Mouse (Mus musculus) cortical plate, adult 2 months (tissue): Measurements from ENCODE around the gene Zc3h18.
A peak's percentile ranks its signal among the peaks of the same experiment; 100 is the strongest.

ENCODE experiments used
- CTCF ChIP-seq: fragments of 200-500 bp; IDR thresholded peaks from 2 replicates; pipeline ENCODE4 v1.5.1; 2011; ENCODE audit warnings: mild to moderate bottlenecking, control low read depth, low read length; ENCODE audit not compliant: insufficient read depth; ENCODE audit errors: extremely low read depth
- POLR2A ChIP-seq: fragments of 200-500 bp; IDR thresholded peaks from 2 replicates; pipeline ENCODE4 v1.6.1; 2011; ENCODE audit warnings: mild to moderate bottlenecking, low read length, control low read depth; ENCODE audit not compliant: insufficient read depth; ENCODE audit errors: extremely low read depth

DNA sequence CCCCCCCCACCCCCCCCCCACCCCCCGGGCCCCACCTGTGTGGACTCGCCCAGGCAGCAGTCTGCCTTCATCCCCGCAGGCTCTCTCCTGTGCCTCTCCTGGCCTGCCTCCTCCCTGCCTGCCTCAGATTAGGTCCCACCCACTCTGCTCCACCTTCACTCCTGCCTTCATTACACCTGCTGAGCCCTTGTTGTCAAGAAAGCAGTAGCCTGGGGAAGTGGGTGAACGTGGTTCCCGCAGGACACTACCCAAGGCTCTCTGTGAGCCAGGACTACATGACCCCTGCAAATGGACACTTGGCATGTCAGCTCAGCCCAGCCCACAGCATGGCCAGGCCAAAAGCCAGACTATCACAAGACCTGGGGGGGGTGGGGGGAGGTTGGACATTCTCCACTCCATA lies 32.2 kb upstream of the Zc3h18 start:
- TF ChIP-seq POLR2A (peak; percentile 14; the same call in 1 of the 2 replicates), CTCF (no peak)
